Mouse (Mus musculus): Measurements from ENCODE around the gene Vipr1. TPM values are rescaled to one million over a fixed set of nuclear protein-coding genes. Genes with fewer than 3 reads are reported as not detected.

The Vipr1 gene
- polyA plus RNA-seq, 1 experiment from 2014 or later = 0.08 TPM

DNA sequence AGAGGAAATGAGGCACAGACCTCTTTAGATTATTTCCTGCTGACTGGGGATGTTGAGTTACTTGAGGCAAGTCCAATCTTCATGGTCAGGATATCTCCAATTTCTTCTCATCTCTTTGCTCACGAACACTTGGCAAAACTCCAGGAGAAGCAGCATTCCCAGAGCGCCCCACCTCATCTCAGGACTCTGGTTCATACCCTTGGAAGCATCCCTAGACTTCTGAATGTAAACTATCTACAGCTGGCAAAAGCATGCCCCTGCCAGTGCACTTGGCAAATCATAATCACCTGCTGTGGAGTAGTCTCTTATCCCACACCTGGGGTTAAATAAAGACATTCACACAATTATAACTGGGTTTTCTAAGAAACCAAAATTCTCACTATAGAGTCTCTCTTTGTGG is 74.5 kb downstream of the Vipr1 start:
- Histone ChIP-seq H3K36me3 (replicated peaks; ENCODE audit: control insufficient read depth, insufficient read depth, low read depth, low read length) (no peaks in the 10 kb centered on the region; the same call in 1 of the 2 replicates), H3K4me3 (ENCODE audit: low read depth, low read length) (no peak overlapping the region), H3K4me2 (ENCODE audit: low read depth, low read length) (no peak overlapping the region), H3K27me3 (ENCODE audit: control insufficient read depth, insufficient read depth, low read length) (no peaks in the 10 kb centered on the region), H3K27ac (replicated peaks; ENCODE audit: low read depth, low read length) (no peak overlapping the region), H3K9ac (replicated peaks; ENCODE audit: low read length) (no peak overlapping the region), H3K9me3 (replicated peaks; ENCODE audit: control insufficient read depth, low read length) (no peaks in the 10 kb centered on the region), H3K4me1 (ENCODE audit: control insufficient read depth, insufficient read depth, low read length) (no peaks in the 10 kb centered on the region)
- no peak for DNase-seq (ENCODE audit: low spot score)
- ATAC-seq (replicated peaks; ENCODE audit: insufficient number of reproducible peaks, low FRiP score, low TSS enrichment, low read depth) = no peak
- WGBS = 87% methylated on average over 2 of the region's 2 CpGs

DNA sequence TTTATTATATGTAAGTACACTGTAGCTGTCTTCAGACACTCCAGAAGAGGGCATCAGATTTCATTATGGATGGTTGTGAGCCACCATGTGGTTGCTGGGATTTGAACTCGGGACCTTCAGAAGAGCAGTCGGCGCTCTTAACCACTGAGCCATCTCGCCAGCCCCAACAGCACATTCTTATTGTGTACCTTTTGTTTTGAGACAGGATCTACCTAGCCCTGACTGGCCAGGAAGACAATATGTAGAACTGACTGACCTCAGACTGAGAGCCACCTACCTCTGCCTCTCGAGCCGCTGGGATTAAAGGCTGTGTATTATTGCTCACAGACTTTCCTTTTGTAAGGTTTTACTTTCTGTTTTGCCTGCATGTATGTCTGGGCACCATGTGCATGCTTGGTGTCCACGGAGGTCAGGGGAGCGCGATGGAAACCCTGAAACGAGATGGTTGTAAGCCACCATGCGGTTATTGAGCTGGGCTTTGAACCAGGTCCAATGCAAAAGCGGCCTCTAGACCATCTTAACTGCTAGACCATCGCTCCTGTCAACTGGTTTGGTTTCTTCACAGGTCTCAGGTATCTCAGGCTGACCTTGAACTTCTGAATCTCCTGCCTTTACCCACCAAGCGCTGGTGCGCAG is 75.7 kb downstream of the Vipr1 start:
- Histone ChIP-seq H3K9me3 (replicated peaks; ENCODE audit: control insufficient read depth, low read length) (no peaks in the 10 kb centered on the region), H3K4me2 (ENCODE audit: low read depth, low read length) (peak overlapping the region; percentile 52), H3K4me3 (ENCODE audit: low read depth, low read length) (peak overlapping the region; percentile 97), H3K27ac (replicated peaks; ENCODE audit: low read depth, low read length) (peak overlapping the region; percentile 47; the same call in 1 of the 2 replicates), H3K27me3 (ENCODE audit: control insufficient read depth, insufficient read depth, low read length) (no peaks in the 10 kb centered on the region), H3K9ac (replicated peaks; ENCODE audit: low read length) (peak overlapping the region; percentile 65), H3K36me3 (replicated peaks; ENCODE audit: control insufficient read depth, insufficient read depth, low read depth, low read length) (no peaks in the 10 kb centered on the region), H3K4me1 (ENCODE audit: control insufficient read depth, insufficient read depth, low read length) (no peaks in the 10 kb centered on the region)
- 69% methylated on average over 15 of the region's 15 CpGs for WGBS
- DNase-seq (ENCODE audit: low spot score) (no peak), ATAC-seq (replicated peaks; ENCODE audit: insufficient number of reproducible peaks, low FRiP score, low TSS enrichment, low read depth) (no peak; the same call in 1 of the 2 replicates)

DNA sequence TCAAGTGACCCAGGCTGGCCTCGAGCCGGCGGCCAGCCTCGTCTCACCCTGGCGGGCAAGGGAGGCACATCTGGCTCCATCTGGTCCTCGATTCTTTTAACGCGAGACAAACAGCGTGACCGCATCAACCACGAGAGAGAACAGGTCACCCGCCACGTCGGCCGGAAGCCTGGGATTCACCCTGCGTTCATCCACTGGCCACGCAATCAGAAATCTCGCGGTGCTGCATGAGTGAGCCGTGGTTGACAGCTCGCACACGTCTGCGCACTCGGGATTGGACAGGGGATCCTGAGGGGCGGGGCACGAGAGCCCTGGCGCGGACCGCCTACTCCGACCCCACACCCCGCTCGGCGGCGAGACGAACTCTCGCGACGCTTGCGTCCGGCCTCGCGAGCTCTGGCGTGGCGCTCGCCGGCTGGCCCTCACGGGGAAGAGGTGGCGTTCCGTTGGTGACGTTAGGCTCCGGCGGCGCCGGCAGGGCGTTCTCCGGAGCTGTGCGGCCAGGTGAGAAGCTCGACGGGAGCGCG is 76.3 kb downstream of the Vipr1 start, which contains the start of gene Nktr:
Gene Nktr (plus strand): TSS at position 378 of the 527 bp plus-strand sequence.
- Histone ChIP-seq H3K27me3 (ENCODE audit: control insufficient read depth, insufficient read depth, low read length) (no peaks in the 10 kb centered on the region), H3K4me3 (ENCODE audit: low read depth, low read length) (peak within 1 kb of the TSS; percentile 97), H3K4me1 (ENCODE audit: control insufficient read depth, insufficient read depth, low read length) (no peaks in the 10 kb centered on the region), H3K9ac (replicated peaks; ENCODE audit: low read length) (peak within 1 kb of the TSS; percentile 96), H3K36me3 (replicated peaks; ENCODE audit: control insufficient read depth, insufficient read depth, low read depth, low read length) (no peaks in the 10 kb centered on the region), H3K27ac (replicated peaks; ENCODE audit: low read depth, low read length) (peak within 1 kb of the TSS; percentile 93), H3K4me2 (ENCODE audit: low read depth, low read length) (peak within 1 kb of the TSS; percentile 70), H3K9me3 (replicated peaks; ENCODE audit: control insufficient read depth, low read length) (no peaks in the 10 kb centered on the region)
- peak; percentile 99 for ATAC-seq (replicated peaks; ENCODE audit: insufficient number of reproducible peaks, low FRiP score, low TSS enrichment, low read depth)
- peak; percentile 99 for DNase-seq (ENCODE audit: low spot score)
- WGBS = under 1% methylated on average over 53 of the region's 61 CpGs

DNA sequence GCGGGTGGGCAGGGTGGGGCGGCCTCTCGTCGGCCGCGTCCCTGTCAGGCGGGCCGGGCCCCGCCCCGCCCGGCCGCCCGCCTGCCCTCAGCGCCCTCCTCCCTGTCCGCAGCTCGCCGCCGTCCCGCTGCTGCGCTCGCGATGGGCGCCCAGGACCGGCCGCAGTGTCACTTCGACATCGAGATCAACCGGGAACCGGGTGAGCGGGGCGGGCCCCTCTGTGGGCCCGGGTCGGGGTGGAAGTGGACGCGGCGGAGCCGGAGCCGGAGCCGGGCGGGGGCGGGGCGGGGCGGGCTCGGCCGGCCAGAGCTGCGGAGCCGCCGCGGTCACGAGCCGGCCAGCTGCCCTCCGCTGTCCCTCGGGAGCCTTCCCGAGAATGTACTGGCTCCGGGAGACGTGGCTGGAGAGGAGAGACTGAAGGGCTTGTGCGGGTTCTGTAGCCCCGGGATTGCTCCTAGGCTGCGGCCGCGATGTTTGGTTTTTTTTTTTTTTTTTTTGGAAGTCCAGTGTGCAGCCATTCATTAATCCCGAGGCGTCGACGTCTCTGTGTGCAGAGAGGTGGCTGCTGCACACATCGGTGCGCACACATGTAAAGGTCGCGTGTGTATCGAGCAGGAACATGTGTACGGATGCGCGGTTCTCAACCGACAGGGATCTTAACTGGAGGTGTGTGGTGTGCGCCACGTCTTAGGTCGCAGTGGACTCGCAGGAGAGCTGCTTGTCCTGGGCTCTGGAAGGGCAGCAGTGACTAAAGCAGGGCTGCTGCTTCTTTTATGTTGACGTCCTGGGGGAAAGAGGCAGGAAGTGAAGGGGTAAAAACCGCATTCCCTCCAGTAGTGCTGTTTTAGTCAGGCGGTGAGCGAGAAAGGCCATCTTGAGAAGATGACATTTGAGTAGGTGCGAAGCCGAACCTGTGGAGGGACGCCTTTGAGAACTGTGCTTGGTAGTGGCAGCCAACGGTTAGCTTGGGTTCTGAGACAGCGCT is 77.1 kb downstream of the Vipr1 start:
- peak; percentile 48 for DNase-seq (ENCODE audit: low spot score)
- under 1% methylated on average over 65 of the region's 87 CpGs for WGBS
- H3K4me3 ChIP-seq (ENCODE audit: low read depth, low read length) = peak overlapping the region; percentile 97
- peak overlapping the region; percentile 96 for H3K9ac ChIP-seq (replicated peaks; ENCODE audit: low read length)
- peak; percentile 50; the same call in 1 of the 2 replicates for ATAC-seq (replicated peaks; ENCODE audit: insufficient number of reproducible peaks, low FRiP score, low TSS enrichment, low read depth)
- peak overlapping the region; percentile 93 for H3K27ac ChIP-seq (replicated peaks; ENCODE audit: low read depth, low read length)
- H3K4me1 ChIP-seq (ENCODE audit: control insufficient read depth, insufficient read depth, low read length) = no peaks in the 10 kb centered on the region
- no peaks in the 10 kb centered on the region for H3K36me3 ChIP-seq (replicated peaks; ENCODE audit: control insufficient read depth, insufficient read depth, low read depth, low read length)
- peak overlapping the region; percentile 70 for H3K4me2 ChIP-seq (ENCODE audit: low read depth, low read length)
- H3K9me3 ChIP-seq (replicated peaks; ENCODE audit: control insufficient read depth, low read length) = no peaks in the 10 kb centered on the region
- no peaks in the 10 kb centered on the region for H3K27me3 ChIP-seq (ENCODE audit: control insufficient read depth, insufficient read depth, low read length)

Other genes with a start within 250 kb of the Vipr1 start
- 0.65 and 1.7 TPM in 2 replicates for gene Cck, start 147.0 kb upstream of the Vipr1 start, polyA plus RNA-seq (2014; fragmentation: Nextera tagmentation; extraction: Ambion mirVana)
- not detected in 2 replicates for gene Lyzl4, start 620 bp upstream of the Vipr1 start, polyA plus RNA-seq (2014; fragmentation: Nextera tagmentation; extraction: Ambion mirVana)
- gene Sec22c, start 62.8 kb downstream of the Vipr1 start, polyA plus RNA-seq (2014; fragmentation: Nextera tagmentation; extraction: Ambion mirVana) = 11.6 and 12.3 TPM in 2 replicates
- gene Ss18l2, start 67.6 kb downstream of the Vipr1 start, polyA plus RNA-seq (2014; fragmentation: Nextera tagmentation; extraction: Ambion mirVana) = 96.0 and 109 TPM in 2 replicates
- gene Nktr, start 76.5 kb downstream of the Vipr1 start, polyA plus RNA-seq (2014; fragmentation: Nextera tagmentation; extraction: Ambion mirVana) = 59.7 and 61.2 TPM in 2 replicates
- gene Zfp651, start 116.6 kb downstream of the Vipr1 start, polyA plus RNA-seq (2014; fragmentation: Nextera tagmentation; extraction: Ambion mirVana) = 4.9 and 5.1 TPM in 2 replicates
- gene Klhl40, start 134.9 kb downstream of the Vipr1 start, polyA plus RNA-seq (2014; fragmentation: Nextera tagmentation; extraction: Ambion mirVana) = 0.81 and 0.85 TPM in 2 replicates
- not detected in 2 replicates for gene Hhatl, start 149.8 kb downstream of the Vipr1 start, polyA plus RNA-seq (2014; fragmentation: Nextera tagmentation; extraction: Ambion mirVana)
- 0.18 and 1.3 TPM in 2 replicates for gene Ccdc13, start 196.7 kb downstream of the Vipr1 start, polyA plus RNA-seq (2014; fragmentation: Nextera tagmentation; extraction: Ambion mirVana)
- gene Higd1a, start 215.6 kb downstream of the Vipr1 start, polyA plus RNA-seq (2014; fragmentation: Nextera tagmentation; extraction: Ambion mirVana) = 135 and 136 TPM in 2 replicates